Mouse (Mus musculus): ENCODE measurements around the gene 1700123L14Rik. TPM values are rescaled to one million over a fixed set of nuclear protein-coding genes. Genes with fewer than 3 reads are reported as not detected.

1700123L14Rik gene
- polyA plus RNA-seq, 1 experiment from 2014 or later: not detected

Other genes with a start within 250 kb of the 1700123L14Rik start
- 3.9 and 4.1 TPM in 2 replicates for gene Fam19a1, start 53.1 kb downstream of the 1700123L14Rik start, polyA plus RNA-seq (2016; fragmentation: Nextera tagmentation; extraction: Ambion mirVana)